Mouse (Mus musculus): ENCODE data around the gene Cs.

GRCm38 (mm10) chr10:128379260-128379659, 41.7 kb downstream of the Cs start:
- TF ChIP-seq CTCF (conservative IDR thresholded peaks at IDR 0.05; ENCODE audit: low read length) (no peak), POU5F1 (IDR thresholded peaks at IDR 0.05; ENCODE audit: borderline replicate concordance, low read length) (no peak)
